Mouse (Mus musculus) myocyte (in vitro differentiated cells): ENCODE results near the gene AC134908.4.

ENCODE experiments used
- CEBPB ChIP-seq: IDR thresholded peaks from 2 replicates; pipeline ENCODE4 v1.6.1; 2011; ENCODE audit warnings: mild to moderate bottlenecking, moderate library complexity; ENCODE audit not compliant: poor library complexity, insufficient read depth, severe bottlenecking
- MYOG ChIP-seq, 3 experiments: IDR thresholded peaks; one replicate each; pipeline ENCODE4 v1.6.1; 2011; ENCODE audit warnings: control low read depth in 2 of 3, low read depth in 2 of 3, mild to moderate bottlenecking in 2 of 3; ENCODE audit not compliant: insufficient read length in 2 of 3, control insufficient read depth in 1 of 3, insufficient read depth in 1 of 3

DNA sequence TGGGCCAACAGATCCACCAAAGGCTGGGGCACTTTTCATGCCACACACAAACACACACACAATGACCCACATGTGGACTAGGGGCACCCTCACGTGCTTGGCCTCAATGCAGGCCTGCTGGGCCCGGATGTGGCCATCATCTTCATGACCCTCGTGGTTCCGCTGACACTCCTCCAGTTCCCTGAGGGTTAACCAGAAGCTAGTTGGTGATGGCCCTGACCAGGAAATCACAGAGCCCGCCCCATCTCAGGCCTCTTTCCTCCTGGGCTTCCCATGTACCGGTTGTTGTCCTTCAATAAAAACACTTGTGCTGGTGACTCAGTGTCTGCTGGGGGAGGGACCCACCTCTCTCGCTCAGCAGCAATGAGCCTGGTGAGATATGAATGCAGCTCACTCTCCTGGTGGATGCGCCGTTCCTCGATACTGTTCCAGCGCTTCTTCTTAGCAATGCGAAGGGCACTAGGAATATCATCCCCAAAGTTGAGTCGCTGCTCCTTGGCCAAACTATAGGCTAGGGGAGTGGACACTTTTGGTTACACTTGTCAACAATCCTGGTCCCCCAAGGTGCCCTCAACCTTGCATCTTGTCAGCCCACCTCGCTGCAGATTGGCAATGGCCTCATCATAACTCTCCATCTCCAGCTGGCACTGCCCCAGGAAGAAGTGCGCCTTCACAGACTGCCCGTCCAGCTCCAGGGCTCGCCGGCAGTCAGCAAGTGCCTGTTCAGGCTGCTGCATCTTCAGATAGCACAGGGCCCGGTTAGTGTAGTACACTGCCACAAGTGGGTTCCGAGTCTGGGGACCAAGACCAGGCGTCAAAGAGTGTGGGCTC is 36.2 kb upstream of the AC134908.4 start:
- TF ChIP-seq MYOG (IDR thresholded peaks at IDR 0.05; ENCODE audit: control insufficient read depth in 1 of 3, insufficient read depth in 1 of 3, insufficient read length in 2 of 3, low read depth in 2 of 3) (no peak), CEBPB (no peak)
